ENCODE assay signal across 20 mouse cellular contexts in genomic region chr5:147436491-147436890, GRCm38 (mm10). TPM values are rescaled to one million over a fixed set of nuclear protein-coding genes. Genes with fewer than 3 reads are reported as not detected.
DNase-seq lines count a peak whose midpoint lies in the region; ATAC-seq and TF ChIP-seq lines count a peak whose summit lies in the region.
"Had no signal": no experiment of that assay in that cellular context is flagged by ENCODE, and none has a peak within 500 bp of the region (broad histone marks: within the 10 kb centered on the region; RNA-seq: fewer than 3 reads in every experiment).

No protein-coding gene starts in this region.

- no peak for TF ChIP-seq CTCF in heart, adult 2 months (IDR thresholded peaks at IDR 0.05)

- no peak for ATAC-seq in embryonic facial prominence, embryonic 15.5 days (ENCODE audit: insufficient number of reproducible peaks, low FRiP score, low TSS enrichment, low read depth)
- no peak for ATAC-seq in liver, embryonic 16.5 days (ENCODE audit: low read depth)
- ATAC-seq: intestine, postnatal 0 days; midbrain, embryonic 15.5 days had no signal

- H3K79me2 ChIP-seq in heart, adult 2 months (replicated peaks; ENCODE audit: control insufficient read depth, insufficient read depth, low read length) = peaks cover 16% of the 10 kb centered on the region

- no peak for TF ChIP-seq POLR2A in heart, adult 2 months (IDR thresholded peaks at IDR 0.05; ENCODE audit: insufficient read depth, low read depth, low read length)

- H3K4me3 ChIP-seq in embryonic facial prominence, embryonic 15.5 days (replicated peaks) = no peak overlapping the region
- no peak overlapping the region for H3K4me3 ChIP-seq in embryonic facial prominence, embryonic 10.5 days
- H3K4me3 ChIP-seq in heart, adult 2 months = no peak overlapping the region
- H3K4me3 ChIP-seq in liver, embryonic 16.5 days (ENCODE audit: low read depth, low read length) = no peak overlapping the region
- H3K4me3 ChIP-seq: heart, embryonic 15.5 days; hindbrain, embryonic 13.5 days; lung, embryonic 15.5 days; midbrain, embryonic 15.5 days; stomach, embryonic 15.5 days had no signal

- 72% methylated on average over 5 of the region's 5 CpGs for WGBS in embryonic facial prominence, embryonic 15.5 days
- WGBS in embryonic facial prominence, embryonic 10.5 days = 84% methylated on average over 5 of the region's 5 CpGs
- WGBS in heart, adult 2 months = 53% methylated on average over 5 of the region's 5 CpGs
- WGBS in liver, embryonic 16.5 days (ENCODE audit: insufficient replicate concordance) = 67% methylated on average over 5 of the region's 5 CpGs

- DNase-seq in embryonic facial prominence, embryonic 10.5 days (ENCODE audit: low spot score) = no peak
- DNase-seq in heart, postnatal 10 days = peak; percentile 32 to 41
- DNase-seq in heart, adult 2 months = no peak
- peak; percentile 32 for DNase-seq in lung, postnatal 10 days
- DNase-seq in lung, adult 18-20 months = no peak
- DNase-seq in retina, embryonic 14.5 days (ENCODE audit: low spot score) = no peak
- DNase-seq: adrenal gland, postnatal 14 days; cerebellum, adult 9-11 months; embryo, embryonic 11 days; gastrocnemius, postnatal 14 days; layer of hippocampus, adult 9-11 months had no signal

- H3K9me3 ChIP-seq in embryonic facial prominence, embryonic 15.5 days (replicated peaks) = no peaks in the 10 kb centered on the region
- no peaks in the 10 kb centered on the region for H3K9me3 ChIP-seq in embryonic facial prominence, embryonic 10.5 days
- no peaks in the 10 kb centered on the region for H3K9me3 ChIP-seq in liver, embryonic 16.5 days (replicated peaks; ENCODE audit: control insufficient read depth, low read length)
- H3K9me3 ChIP-seq: heart, embryonic 15.5 days; hindbrain, embryonic 13.5 days; lung, embryonic 15.5 days; midbrain, embryonic 15.5 days; stomach, embryonic 15.5 days had no signal

- no peak overlapping the region for H3K9ac ChIP-seq in embryonic facial prominence, embryonic 15.5 days
- H3K9ac ChIP-seq in heart, adult 2 months (ENCODE audit: low read depth, low read length) = no peak overlapping the region
- H3K9ac ChIP-seq in liver, embryonic 16.5 days (ENCODE audit: low read depth, low read length) = no peak overlapping the region
- H3K9ac ChIP-seq: heart, embryonic 15.5 days; hindbrain, embryonic 13.5 days; lung, embryonic 15.5 days; midbrain, embryonic 15.5 days; stomach, embryonic 15.5 days had no signal

- intact Hi-C loops in heart, postnatal 10 days (cut with DNase I) = loop anchor here (10.0 kb wide), 1 partner anchor 278 kb away; no protein-coding TSS in a partner anchor
- intact Hi-C loops in heart, adult 2 months (cut with DNase I) = loop anchor here (5.0 kb wide), 1 partner anchor 51 kb away; no protein-coding TSS in a partner anchor

- H3K36me3 ChIP-seq in embryonic facial prominence, embryonic 15.5 days = peaks cover 3% of the 10 kb centered on the region; the same call in 1 of the 2 replicates
- H3K36me3 ChIP-seq in embryonic facial prominence, embryonic 10.5 days (replicated peaks) = peaks cover 27% of the 10 kb centered on the region
- H3K36me3 ChIP-seq in heart, adult 2 months (ENCODE audit: control insufficient read depth, insufficient read depth, low read length) = peaks cover 38% of the 10 kb centered on the region
- H3K36me3 ChIP-seq in liver, embryonic 16.5 days (ENCODE audit: control insufficient read depth, insufficient read depth) = no peaks in the 10 kb centered on the region; the same call in 1 of the 2 replicates
- H3K36me3 ChIP-seq: heart, embryonic 15.5 days; hindbrain, embryonic 13.5 days; lung, embryonic 15.5 days; midbrain, embryonic 15.5 days had no signal

- TF ChIP-seq EP300 in heart, adult 2 months (IDR thresholded peaks at IDR 0.05; ENCODE audit: insufficient read depth, low read depth, low read length) = no peak

- H3K27ac ChIP-seq in embryonic facial prominence, embryonic 15.5 days (replicated peaks) = peak overlapping the region; percentile 5; the same call in 1 of the 2 replicates
- H3K27ac ChIP-seq in embryonic facial prominence, embryonic 10.5 days (replicated peaks) = no peak overlapping the region
- H3K27ac ChIP-seq in heart, adult 2 months = no peak overlapping the region
- no peak overlapping the region for H3K27ac ChIP-seq in liver, embryonic 16.5 days (ENCODE audit: low read length)
- H3K27ac ChIP-seq: hindbrain, embryonic 13.5 days; lung, embryonic 15.5 days; midbrain, embryonic 15.5 days; stomach, embryonic 15.5 days had no signal

- H3K4me1 ChIP-seq in embryonic facial prominence, embryonic 15.5 days = peaks cover 48% of the 10 kb centered on the region
- peaks cover 35% of the 10 kb centered on the region for H3K4me1 ChIP-seq in embryonic facial prominence, embryonic 10.5 days
- H3K4me1 ChIP-seq in heart, adult 2 months (ENCODE audit: control insufficient read depth, insufficient read depth, low read length) = peaks cover 34% of the 10 kb centered on the region
- peaks cover 74% of the 10 kb centered on the region for H3K4me1 ChIP-seq in liver, embryonic 16.5 days (ENCODE audit: control insufficient read depth, low read depth, low read length)

- no peak overlapping the region for H3K4me2 ChIP-seq in embryonic facial prominence, embryonic 15.5 days (replicated peaks)
- H3K4me2 ChIP-seq in liver, embryonic 16.5 days (ENCODE audit: low read depth, low read length) = peak overlapping the region; percentile 31; the same call in 1 of the 2 replicates
- H3K4me2 ChIP-seq: hindbrain, embryonic 13.5 days; lung, embryonic 15.5 days; midbrain, embryonic 15.5 days; stomach, embryonic 15.5 days had no signal

- H3K27me3 ChIP-seq in embryonic facial prominence, embryonic 15.5 days = no peaks in the 10 kb centered on the region
- H3K27me3 ChIP-seq in embryonic facial prominence, embryonic 10.5 days (replicated peaks; ENCODE audit: low read depth, poor library complexity, severe bottlenecking) = no peaks in the 10 kb centered on the region
- H3K27me3 ChIP-seq in heart, adult 2 months (ENCODE audit: control insufficient read depth, insufficient read depth, low read length) = no peaks in the 10 kb centered on the region
- no peaks in the 10 kb centered on the region for H3K27me3 ChIP-seq in liver, embryonic 16.5 days (ENCODE audit: control insufficient read depth, insufficient read depth, low read depth, low read length)
- H3K27me3 ChIP-seq: CH12.LX; heart, embryonic 15.5 days; hindbrain, embryonic 13.5 days; lung, embryonic 15.5 days; midbrain, embryonic 15.5 days; stomach, embryonic 15.5 days had no signal

RNA-seq across cellular contexts. Expression of gene Pan3, which starts 6.5 kb away (rescaled TPM):
- polyA plus RNA-seq in embryonic facial prominence, embryonic 15.5 days (2015; fragmentation: Nextera tagmentation; extraction: Ambion mirVana) = 75.8 and 78.9 TPM in 2 replicates
- 59.7 and 60.9 TPM in 2 replicates for polyA plus RNA-seq in embryonic facial prominence, embryonic 10.5 days (2016; fragmentation: Nextera tagmentation; extraction: Ambion mirVana)
- total RNA-seq in heart, postnatal 10 days (2021) = 10 to 100 TPM; 59.7 to 63.2 TPM
- total RNA-seq in heart, adult 2 months (2021) = 10 to 100 TPM; 27.3 to 30.5 TPM
- 20.0 and 36.8 TPM in 2 replicates for polyA plus RNA-seq in heart, adult 2 months (2012; rRNA removed)
- 29.5 and 32.0 TPM in 2 replicates for polyA plus RNA-seq in liver, embryonic 16.5 days (2015; fragmentation: Nextera tagmentation; extraction: Ambion mirVana)

RNA-seq across cellular contexts. Expression of gene Flt3, which starts 36.2 kb away (rescaled TPM):
- 0.12 and 0.17 TPM in 2 replicates for polyA plus RNA-seq in embryonic facial prominence, embryonic 15.5 days (2015; fragmentation: Nextera tagmentation; extraction: Ambion mirVana)
- polyA plus RNA-seq in embryonic facial prominence, embryonic 10.5 days (2016; fragmentation: Nextera tagmentation; extraction: Ambion mirVana) = 0.06 and 0.09 TPM in 2 replicates
- under 1 TPM; 0.07 to 0.12 TPM for total RNA-seq in heart, postnatal 10 days (2021)
- under 1 TPM; 0.09 to 0.13 TPM for total RNA-seq in heart, adult 2 months (2021)
- 0.12 and 0.16 TPM in 2 replicates for polyA plus RNA-seq in heart, adult 2 months (2012; rRNA removed)
- 1.4 and 1.6 TPM in 2 replicates for polyA plus RNA-seq in liver, embryonic 16.5 days (2015; fragmentation: Nextera tagmentation; extraction: Ambion mirVana)
- total RNA-seq: gastrocnemius, postnatal 14 days had no signal

Comparison
In these comparisons a context has a peak if more than half of its experiments do, and no peak if none do; other contexts are left out.
1. DNase-seq: peak in heart, postnatal 10 days (2 of 2) and lung, postnatal 10 days (single experiment); none in embryonic facial prominence, embryonic 10.5 days (single experiment), heart, adult 2 months (0 of 2), lung, adult 18-20 months (0 of 2) and retina, embryonic 14.5 days (single experiment).